Mouse (Mus musculus) cerebellum, adult 11-12 months (tissue): ENCODE data around the gene Pde4b.

ENCODE experiments used
- DNase-seq: peaks from one replicate; pipeline ENCODE4 v3.0.0; 2022

The Pde4b gene

DNA sequence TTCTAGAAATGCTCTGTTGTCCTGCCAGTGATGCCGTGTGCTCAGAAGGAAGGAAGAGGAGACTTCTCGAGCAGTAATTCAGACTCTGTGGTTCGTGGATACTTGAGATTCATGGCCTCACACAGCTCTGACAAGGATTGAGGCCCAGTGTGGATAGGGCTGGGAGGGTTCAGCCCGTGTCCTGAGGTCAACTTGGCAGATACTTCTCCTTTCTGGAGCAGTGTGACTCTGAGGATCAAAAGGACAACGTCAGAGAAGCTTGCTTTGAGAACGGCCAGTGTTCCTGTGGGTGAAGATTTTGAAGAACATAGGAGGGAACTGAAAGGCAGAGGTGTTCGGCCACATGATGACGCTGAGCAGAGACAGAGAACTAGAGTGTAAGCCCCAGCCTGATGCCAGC lies 537.6 kb downstream of the Pde4b start:
- DNase-seq, result no peak

DNA sequence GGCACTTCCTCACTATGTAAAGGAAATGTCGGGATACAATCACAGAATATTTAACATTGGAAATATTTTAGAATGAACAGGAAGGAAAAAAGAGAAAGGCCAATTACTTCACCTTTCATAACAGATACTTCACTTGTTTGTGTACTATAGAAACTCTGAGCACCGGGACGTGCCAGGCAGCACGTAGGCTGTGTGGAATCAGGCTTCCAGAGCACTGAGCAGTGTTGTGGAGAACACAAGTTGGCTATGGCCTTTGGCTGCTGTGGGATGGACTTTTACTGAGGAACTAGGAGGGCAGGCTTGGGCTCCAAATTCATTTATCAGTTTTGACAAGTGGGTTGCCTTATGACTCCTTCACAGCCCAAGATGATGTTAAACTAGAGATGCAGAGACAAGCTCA lies 540.5 kb downstream of the Pde4b start:
- no peak for DNase-seq

DNA sequence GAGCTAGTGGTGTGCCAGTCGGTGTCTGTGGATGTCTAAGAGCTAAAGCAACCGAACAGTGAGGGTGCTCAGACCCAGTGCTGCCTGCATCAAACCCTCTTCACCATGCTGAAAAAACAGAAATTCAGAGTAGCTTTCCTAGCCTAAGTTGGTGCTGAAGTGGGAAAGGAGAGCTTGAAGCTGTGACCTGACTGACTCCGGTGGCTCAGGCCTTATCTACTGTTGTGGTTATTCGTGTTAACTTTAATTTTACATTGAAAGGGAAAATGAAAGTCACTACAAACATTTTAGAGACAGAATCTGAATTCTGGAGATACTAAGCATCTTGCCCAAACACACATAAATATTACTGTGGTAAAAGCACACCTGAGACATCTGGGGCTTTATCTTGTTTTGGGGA lies 542.3 kb downstream of the Pde4b start:
- DNase-seq, result no peak

DNA sequence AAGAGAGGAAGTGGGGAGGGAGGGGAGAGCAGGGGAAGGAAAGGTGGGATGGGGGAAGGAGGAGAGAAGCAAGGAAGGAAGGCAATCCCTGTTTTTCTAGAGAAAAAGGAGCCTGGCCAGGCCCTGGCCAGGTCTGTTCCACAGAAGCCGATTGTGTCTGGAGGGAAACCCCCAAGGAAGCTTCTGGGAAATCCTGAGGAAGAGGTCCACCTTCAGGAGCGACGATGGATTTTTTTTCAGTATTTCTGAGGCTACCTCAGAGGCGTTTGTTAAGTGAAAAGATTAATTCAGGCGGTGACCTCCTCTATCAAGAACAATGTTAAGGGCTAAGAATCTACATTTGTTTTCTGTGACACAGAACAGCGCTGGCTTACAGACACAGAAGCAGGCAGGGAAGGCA lies 542.9 kb downstream of the Pde4b start:
- DNase-seq, result no peak

DNA sequence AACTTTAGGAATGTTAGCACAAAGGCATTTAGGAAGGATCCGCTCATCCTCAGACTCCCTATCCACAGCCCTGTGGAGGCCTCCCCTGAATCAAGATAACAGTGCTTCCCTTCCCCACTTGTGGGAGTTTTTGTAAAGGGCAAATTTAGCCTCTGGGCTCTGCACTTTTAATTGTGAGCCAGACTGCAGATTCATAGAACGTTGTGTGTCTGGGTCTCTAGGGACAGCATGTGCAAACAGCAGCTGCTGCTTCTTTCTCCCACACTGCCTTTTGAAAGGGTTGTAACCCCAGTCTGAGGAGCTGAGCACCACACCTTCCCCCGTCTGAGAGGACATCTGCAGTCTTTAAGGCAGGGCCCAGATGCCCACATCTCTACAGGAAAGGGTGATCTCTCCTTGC lies 544.3 kb downstream of the Pde4b start:
- no peak for DNase-seq

DNA sequence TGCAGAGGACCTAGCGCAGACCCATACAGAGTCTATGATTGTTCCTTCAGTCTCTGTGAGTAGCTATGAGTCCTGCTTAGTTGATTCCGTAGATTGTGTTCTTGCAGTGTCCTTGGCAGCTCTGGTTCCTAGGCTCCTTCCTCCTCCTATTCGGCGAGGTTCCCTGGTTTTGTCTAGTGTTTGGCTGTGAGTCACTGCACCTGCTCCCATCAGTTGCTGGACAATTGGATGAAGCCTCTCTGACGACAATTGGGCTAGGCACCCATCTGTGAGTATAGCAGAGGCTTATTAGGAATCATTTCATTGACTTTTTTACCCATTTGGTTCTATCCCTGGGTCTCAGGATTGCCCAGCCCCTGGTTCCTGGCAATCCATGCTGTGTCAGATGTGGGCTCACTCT lies 545.9 kb downstream of the Pde4b start:
- DNase-seq, result no peak

DNA sequence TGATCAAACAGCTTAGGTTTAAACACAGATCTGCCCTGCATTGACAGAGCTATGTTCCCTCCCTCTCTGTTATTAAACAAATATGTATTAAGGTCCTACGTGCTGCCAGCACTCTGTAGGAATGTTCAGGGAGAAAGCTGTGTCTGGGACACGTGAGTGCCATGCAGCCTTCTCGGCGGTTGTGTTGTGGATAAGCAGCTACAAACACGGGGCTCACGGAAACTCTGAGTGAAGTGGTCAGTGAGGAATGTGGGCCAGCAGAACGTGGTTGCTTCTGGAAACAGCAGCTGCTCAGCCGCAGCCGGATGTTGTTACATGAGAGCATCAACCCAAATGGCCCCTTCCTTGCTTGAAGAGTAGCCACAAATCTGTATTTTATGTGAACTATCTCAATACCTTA lies 547.9 kb downstream of the Pde4b start:
- DNase-seq, result no peak

DNA sequence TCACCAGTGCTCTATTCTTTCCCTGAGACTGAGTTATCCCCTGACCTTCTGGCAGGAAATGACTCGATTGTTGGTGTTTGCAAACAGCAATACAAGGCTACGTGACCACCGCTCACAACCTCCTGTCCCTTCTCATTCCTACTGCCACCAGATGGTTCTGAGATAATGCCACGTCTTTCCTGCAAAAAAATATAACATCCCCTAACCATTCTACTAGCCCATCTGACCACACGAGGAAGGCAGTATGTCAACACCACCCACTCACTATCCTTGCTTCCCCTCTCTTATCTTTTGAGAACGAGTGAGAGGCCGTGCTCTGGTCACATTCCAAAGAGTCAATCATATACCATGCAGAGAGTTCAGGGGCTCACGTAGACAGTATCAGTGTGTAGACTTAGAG lies 548.6 kb downstream of the Pde4b start:
- DNase-seq, result no peak

DNA sequence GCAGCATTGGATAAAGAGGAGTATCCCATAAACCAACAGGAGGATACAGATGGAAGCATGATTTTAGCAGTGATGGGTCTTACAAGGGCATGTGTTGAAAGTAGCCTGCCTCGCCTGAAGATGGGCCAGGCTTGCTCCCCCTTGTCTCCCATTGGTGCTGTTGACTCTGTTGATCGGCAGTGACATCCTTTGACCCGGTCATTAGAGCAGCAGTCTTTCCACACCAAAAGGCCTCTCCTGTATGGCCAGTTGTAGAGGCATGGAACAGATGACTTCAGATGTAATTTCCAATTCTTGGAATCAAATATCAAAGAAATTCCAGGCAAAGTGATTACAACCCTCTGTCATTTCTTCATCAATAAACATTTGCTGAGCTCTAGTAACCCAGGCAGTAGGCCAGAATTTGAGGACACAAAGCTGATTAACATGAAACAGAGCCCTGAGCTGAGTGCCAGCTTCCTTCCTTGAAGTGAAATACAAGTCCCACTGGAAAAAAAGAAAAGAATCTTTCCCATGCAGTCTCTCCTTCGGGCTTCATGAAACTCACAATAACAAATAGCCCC lies 550.1 kb downstream of the Pde4b start:
- no peak for DNase-seq

DNA sequence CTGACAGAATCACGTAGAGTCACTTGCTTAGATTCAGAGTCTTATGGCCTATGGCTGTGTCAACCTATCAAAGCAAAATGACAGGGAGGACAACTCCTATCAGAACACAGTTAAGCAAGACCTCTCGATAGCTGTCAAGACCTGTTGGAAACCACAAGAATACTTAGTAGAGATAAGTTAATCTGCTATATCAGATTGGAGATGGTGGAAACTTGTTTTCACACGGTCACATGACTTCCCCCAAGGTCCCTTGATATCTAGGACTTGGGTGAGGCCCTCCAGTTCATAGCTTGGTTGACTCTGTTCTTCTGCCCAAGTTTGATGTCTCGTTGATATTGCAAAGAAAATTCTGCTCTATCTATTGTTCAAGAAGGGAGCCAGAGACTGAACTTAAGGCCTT lies 553.6 kb downstream of the Pde4b start:
- no peak for DNase-seq

DNA sequence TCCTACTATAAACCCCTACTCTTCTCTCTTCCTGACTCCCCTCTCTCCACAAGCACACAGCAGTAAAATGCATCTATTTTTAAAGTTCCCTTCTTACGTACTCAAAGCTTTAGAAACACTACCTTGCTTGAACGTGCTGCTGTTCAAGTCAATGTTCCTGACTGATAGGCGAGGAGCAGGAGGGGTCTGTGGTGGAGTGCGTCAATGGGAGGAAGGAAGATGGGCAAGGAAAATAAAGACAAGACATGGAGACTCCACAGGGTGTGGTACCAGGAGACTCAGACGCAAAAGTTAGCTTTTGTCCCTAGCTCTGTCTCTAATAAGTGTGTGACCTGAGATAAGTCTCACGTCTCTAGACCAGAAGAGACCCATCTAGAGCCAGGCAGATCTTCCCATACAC lies 556.7 kb downstream of the Pde4b start:
- DNase-seq, result no peak

DNA sequence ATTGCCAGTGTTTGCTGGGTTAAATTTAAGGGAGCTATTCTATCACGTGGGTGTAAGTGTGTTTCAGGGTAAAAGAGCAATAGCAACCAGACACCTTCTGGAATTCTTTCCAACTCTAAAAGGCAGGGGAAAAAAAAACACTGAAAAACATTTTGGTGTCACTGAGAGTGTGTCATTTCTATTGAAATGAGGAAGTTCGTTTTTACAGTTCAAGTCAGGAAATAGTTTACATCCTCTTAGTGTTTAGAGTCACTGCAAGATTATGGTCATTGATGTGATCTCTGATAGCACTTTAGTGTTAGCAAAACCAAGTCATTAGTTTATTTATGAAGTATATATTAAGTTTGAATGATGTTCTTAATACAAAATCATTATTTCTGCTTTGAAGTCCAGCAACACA lies 559.7 kb downstream of the Pde4b start:
- no peak for DNase-seq

DNA sequence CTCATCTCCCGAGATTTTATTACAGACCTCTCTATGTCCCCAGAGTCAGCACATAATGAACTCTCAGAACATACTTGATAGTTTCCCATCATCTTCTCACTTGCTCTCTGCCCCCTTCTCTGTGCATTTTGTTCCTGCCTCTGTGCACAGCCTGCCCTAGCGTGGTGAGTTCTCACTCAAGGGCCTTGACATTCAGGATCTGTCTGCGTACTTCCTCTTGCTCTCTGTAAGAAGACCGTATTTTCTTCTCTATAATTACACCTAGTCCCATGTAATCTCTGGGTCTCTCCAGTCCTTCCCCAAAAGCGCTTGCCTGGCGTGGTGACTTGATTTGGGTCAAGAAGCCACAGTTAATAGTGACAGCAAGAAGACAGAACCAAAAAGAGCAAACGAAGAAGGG lies 568.0 kb downstream of the Pde4b start:
- DNase-seq, result no peak

DNA sequence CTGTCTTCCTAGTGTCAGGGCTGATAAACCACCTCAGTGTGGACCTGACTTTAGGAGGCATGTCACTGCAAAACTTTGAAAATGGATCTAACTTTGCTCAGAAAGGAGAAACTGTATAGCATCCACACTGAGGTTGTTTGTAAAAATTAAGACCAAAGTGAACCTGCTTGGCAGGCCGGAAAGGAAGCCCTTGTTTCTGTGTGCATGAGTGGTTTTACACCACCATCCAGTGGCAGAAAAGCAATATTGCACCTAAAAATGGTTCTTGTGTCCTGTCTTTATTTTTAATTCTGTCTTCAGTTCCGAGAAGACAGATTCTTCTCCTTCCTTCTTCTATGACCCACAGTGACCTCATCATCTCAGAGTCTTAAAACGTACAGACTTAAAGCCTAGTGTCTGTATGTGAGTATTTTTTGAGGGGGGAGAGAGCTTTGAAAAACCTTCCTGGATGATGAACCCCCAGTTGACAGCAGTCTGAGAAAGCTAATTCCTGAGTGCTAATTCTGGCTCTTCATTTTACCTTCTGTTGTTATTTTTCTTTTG lies 569.2 kb downstream of the Pde4b start:
- peak; percentile 20 for DNase-seq
